Mouse (Mus musculus): ENCODE data around the gene Fcho1. TPM values are rescaled to one million over a fixed set of nuclear protein-coding genes. Genes with fewer than 3 reads are reported as not detected.

Gene Fcho1
- polyA plus RNA-seq, 1 experiment = 14.2 TPM

GRCm38 (mm10) chr8:71719928-71720457, 5.5 kb downstream of the Fcho1 start:
- TF ChIP-seq TAL1 (IDR thresholded peaks at IDR 0.05; ENCODE audit: low read length) (no peak), GATA1 (IDR thresholded peaks at IDR 0.05; ENCODE audit: low read length) (no peak)
- H3K9me3 ChIP-seq (ENCODE audit: control insufficient read depth, low read length) = no peaks in the 10 kb centered on the region
- H3K4me3 ChIP-seq (replicated peaks) = no peak overlapping the region
- H3K4me1 ChIP-seq (ENCODE audit: control insufficient read depth) = peaks cover 57% of the 10 kb centered on the region
- H3K36me3 ChIP-seq (ENCODE audit: control insufficient read depth) = peaks cover 72% of the 10 kb centered on the region
- peaks cover 2% of the 10 kb centered on the region; the same call in 1 of the 2 replicates for H3K27me3 ChIP-seq (ENCODE audit: control insufficient read depth)

GRCm38 (mm10) chr8:71719218-71719617, 6.3 kb downstream of the Fcho1 start:
- H3K36me3 ChIP-seq (ENCODE audit: control insufficient read depth) = peaks cover 79% of the 10 kb centered on the region
- H3K9me3 ChIP-seq (ENCODE audit: control insufficient read depth, low read length) = no peaks in the 10 kb centered on the region
- H3K27me3 ChIP-seq (ENCODE audit: control insufficient read depth) = no peaks in the 10 kb centered on the region
- TF ChIP-seq TAL1 (IDR thresholded peaks at IDR 0.05; ENCODE audit: low read length) (no peak), GATA1 (IDR thresholded peaks at IDR 0.05; ENCODE audit: low read length) (no peak)
- peaks cover 49% of the 10 kb centered on the region for H3K4me1 ChIP-seq (ENCODE audit: control insufficient read depth)
- no peak overlapping the region for H3K4me3 ChIP-seq (replicated peaks)

GRCm38 (mm10) chr8:71718252-71718651, 7.3 kb downstream of the Fcho1 start:
- Histone ChIP-seq H3K27me3 (ENCODE audit: control insufficient read depth) (no peaks in the 10 kb centered on the region), H3K36me3 (ENCODE audit: control insufficient read depth) (peaks cover 89% of the 10 kb centered on the region), H3K9me3 (ENCODE audit: control insufficient read depth, low read length) (no peaks in the 10 kb centered on the region), H3K4me3 (replicated peaks) (no peak overlapping the region), H3K4me1 (ENCODE audit: control insufficient read depth) (peaks cover 39% of the 10 kb centered on the region)
- TF ChIP-seq GATA1 (IDR thresholded peaks at IDR 0.05; ENCODE audit: low read length) (no peak), TAL1 (IDR thresholded peaks at IDR 0.05; ENCODE audit: low read length) (no peak)

- no peaks in the 10 kb centered on the region for H3K27me3 ChIP-seq (ENCODE audit: control insufficient read depth)
- H3K9me3 ChIP-seq (ENCODE audit: control insufficient read depth, low read length) = no peaks in the 10 kb centered on the region
- peaks cover 28% of the 10 kb centered on the region for H3K4me1 ChIP-seq (ENCODE audit: control insufficient read depth)
- peaks cover 98% of the 10 kb centered on the region for H3K36me3 ChIP-seq (ENCODE audit: control insufficient read depth)
- TF ChIP-seq TAL1 (IDR thresholded peaks at IDR 0.05; ENCODE audit: low read length) (no peak), GATA1 (IDR thresholded peaks at IDR 0.05; ENCODE audit: low read length) (no peak)
- H3K4me3 ChIP-seq (replicated peaks) = no peak overlapping the region
Observed at GRCm38 (mm10) chr8:71717096-71717495, 8.4 kb downstream of the Fcho1 start.

GRCm38 (mm10) chr8:71716561-71717053, 8.9 kb downstream of the Fcho1 start:
- no peaks in the 10 kb centered on the region for H3K27me3 ChIP-seq (ENCODE audit: control insufficient read depth)
- peaks cover 98% of the 10 kb centered on the region for H3K36me3 ChIP-seq (ENCODE audit: control insufficient read depth)
- H3K4me1 ChIP-seq (ENCODE audit: control insufficient read depth) = peaks cover 23% of the 10 kb centered on the region
- no peak overlapping the region for H3K4me3 ChIP-seq (replicated peaks)
- no peaks in the 10 kb centered on the region for H3K9me3 ChIP-seq (ENCODE audit: control insufficient read depth, low read length)
- no peak for TF ChIP-seq GATA1 (IDR thresholded peaks at IDR 0.05; ENCODE audit: low read length)
- TF ChIP-seq TAL1 (IDR thresholded peaks at IDR 0.05; ENCODE audit: low read length) = no peak

GRCm38 (mm10) chr8:71715531-71715930, 10.0 kb downstream of the Fcho1 start:
- TF ChIP-seq GATA1 (IDR thresholded peaks at IDR 0.05; ENCODE audit: low read length) = no peak
- TF ChIP-seq TAL1 (IDR thresholded peaks at IDR 0.05; ENCODE audit: low read length) = no peak

GRCm38 (mm10) chr8:71711574-71711973, 13.9 kb downstream of the Fcho1 start:
- H3K27me3 ChIP-seq (ENCODE audit: control insufficient read depth) = peaks cover 6% of the 10 kb centered on the region; the same call in 1 of the 2 replicates
- TF ChIP-seq GATA1 (IDR thresholded peaks at IDR 0.05; ENCODE audit: low read length) (no peak), TAL1 (IDR thresholded peaks at IDR 0.05; ENCODE audit: low read length) (no peak)
- H3K9me3 ChIP-seq (ENCODE audit: control insufficient read depth, low read length) = no peaks in the 10 kb centered on the region
- no peak overlapping the region for H3K4me3 ChIP-seq (replicated peaks)
- H3K4me1 ChIP-seq (ENCODE audit: control insufficient read depth) = peaks cover 20% of the 10 kb centered on the region
- H3K36me3 ChIP-seq (ENCODE audit: control insufficient read depth) = peaks cover 89% of the 10 kb centered on the region

More at GRCm38 (mm10) chr8:71715531-71715930, 10.0 kb downstream of the Fcho1 start:
- H3K36me3 ChIP-seq (ENCODE audit: control insufficient read depth) = peaks cover 98% of the 10 kb centered on the region
- peaks cover 16% of the 10 kb centered on the region for H3K4me1 ChIP-seq (ENCODE audit: control insufficient read depth)
- H3K27me3 ChIP-seq (ENCODE audit: control insufficient read depth) = no peaks in the 10 kb centered on the region
- no peaks in the 10 kb centered on the region for H3K9me3 ChIP-seq (ENCODE audit: control insufficient read depth, low read length)
- no peak overlapping the region for H3K4me3 ChIP-seq (replicated peaks)

GRCm38 (mm10) chr8:71709800-71710446, 15.6 kb downstream of the Fcho1 start:
- peaks cover 75% of the 10 kb centered on the region for H3K36me3 ChIP-seq (ENCODE audit: control insufficient read depth)
- no peak for TF ChIP-seq GATA1 (IDR thresholded peaks at IDR 0.05; ENCODE audit: low read length)
- TF ChIP-seq TAL1 (IDR thresholded peaks at IDR 0.05; ENCODE audit: low read length) = no peak

GRCm38 (mm10) chr8:71709134-71709799, 16.2 kb downstream of the Fcho1 start:
- H3K4me1 ChIP-seq (ENCODE audit: control insufficient read depth) = peaks cover 31% of the 10 kb centered on the region
- TF ChIP-seq GATA1 (IDR thresholded peaks at IDR 0.05; ENCODE audit: low read length) = no peak
- no peak for TF ChIP-seq TAL1 (IDR thresholded peaks at IDR 0.05; ENCODE audit: low read length)
- H3K27me3 ChIP-seq (ENCODE audit: control insufficient read depth) = peaks cover 14% of the 10 kb centered on the region
- H3K4me3 ChIP-seq (replicated peaks) = no peak overlapping the region
- H3K9me3 ChIP-seq (ENCODE audit: control insufficient read depth, low read length) = no peaks in the 10 kb centered on the region
- H3K36me3 ChIP-seq (ENCODE audit: control insufficient read depth) = peaks cover 70% of the 10 kb centered on the region

More at GRCm38 (mm10) chr8:71709800-71710446, 15.6 kb downstream of the Fcho1 start:
- Histone ChIP-seq H3K27me3 (ENCODE audit: control insufficient read depth) (peaks cover 11% of the 10 kb centered on the region), H3K9me3 (ENCODE audit: control insufficient read depth, low read length) (no peaks in the 10 kb centered on the region), H3K4me3 (replicated peaks) (no peak overlapping the region), H3K4me1 (ENCODE audit: control insufficient read depth) (peaks cover 25% of the 10 kb centered on the region)

All from erythroblast, embryonic 14.5 days (primary cell).